Mouse (Mus musculus) hindbrain, embryonic 10.5 days (tissue): ENCODE measurements around the gene Gm28048. TPM values are rescaled to one million over a fixed set of nuclear protein-coding genes. Genes with fewer than 3 reads are reported as not detected.

ENCODE experiments used
- DNase-seq: peaks from one replicate; pipeline ENCODE4 v3.0.0-alpha.2; 2017; ENCODE audit warnings: low spot score
- H3K27ac ChIP-seq: fragments of 300-500 bp; sonication (generic); 2 replicates; pipeline ENCODE4 v1.5.1; 2016; ENCODE audit warnings: mild to moderate bottlenecking, moderate library complexity
- H3K27me3 ChIP-seq: fragments of 300-500 bp; sonication (generic); 2 replicates; pipeline ENCODE4 v1.6.1; 2016; ENCODE audit warnings: mild to moderate bottlenecking; ENCODE audit not compliant: poor library complexity, insufficient read depth, severe bottlenecking
- H3K36me3 ChIP-seq: fragments of 300-500 bp; sonication (generic); 2 replicates; pipeline ENCODE4 v1.6.1; 2016; ENCODE audit warnings: mild to moderate bottlenecking, moderate library complexity
- H3K4me1 ChIP-seq: fragments of 300-500 bp; sonication (generic); replicated peaks from 2 replicates; pipeline ENCODE4 v1.6.1; 2016; ENCODE audit warnings: mild to moderate bottlenecking
- H3K4me3 ChIP-seq: fragments of 300-500 bp; sonication (generic); 2 replicates; pipeline ENCODE4 v1.5.1; 2016; ENCODE audit warnings: mild to moderate bottlenecking, moderate library complexity
- H3K9me3 ChIP-seq: fragments of 300-500 bp; sonication (generic); 2 replicates; pipeline ENCODE4 v1.6.1; 2016; ENCODE audit warnings: mild to moderate bottlenecking, moderate library complexity
- WGBS: fragments of 180-500 bp; shearing (Covaris S2); methylation state at CpG from one replicate; pipeline ENCODE4 v1.1.7; 2016; 5-methylcytosine and 5-hydroxymethylcytosine counted together
- polyA plus RNA-seq: library from polyadenylated mRNA; unstranded; fragments of >200 nt; fragmentation: Nextera tagmentation; extraction: Ambion mirVana; gene quantifications from 2 replicates; pipeline ENCODE4 v1.2.1, GENCODE M21; 2016

Gene Gm28048
- polyA plus RNA-seq, 1 experiment from 2014 or later: 3.3 TPM

GRCm38 (mm10) chr11:22826665-22827064 is 155.2 kb downstream of the Gm28048 start:
- WGBS: 88% methylated on average over 6 of the region's 6 CpGs
- no peaks in the 10 kb centered on the region for H3K36me3 ChIP-seq
- H3K27me3 ChIP-seq: no peaks in the 10 kb centered on the region
- no peak for DNase-seq
- H3K4me3 ChIP-seq: no peak overlapping the region
- peaks cover 10% of the 10 kb centered on the region for H3K4me1 ChIP-seq
- H3K9me3 ChIP-seq: no peaks in the 10 kb centered on the region
- no peak overlapping the region for H3K27ac ChIP-seq

DNA sequence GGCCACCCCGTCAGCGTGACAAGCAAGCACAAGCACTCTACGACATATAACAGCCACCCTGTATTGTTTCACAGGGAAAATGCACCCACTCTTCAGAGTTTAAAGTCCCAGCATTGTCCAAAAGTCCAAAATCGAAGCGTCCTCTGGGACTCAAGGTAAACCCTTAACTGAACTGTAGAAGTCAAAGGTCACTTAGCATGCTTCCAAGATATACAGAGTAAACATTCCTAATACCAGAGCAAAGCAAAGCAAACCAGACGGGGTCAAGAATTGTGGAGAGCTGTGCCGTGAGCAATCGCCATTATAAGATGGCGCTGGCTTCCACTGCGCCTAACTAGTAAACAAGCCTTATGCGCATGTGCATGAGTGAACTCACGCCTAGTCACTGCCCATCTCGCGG is 155.8 kb downstream of the Gm28048 start:
- DNase-seq: no peak
- no peak overlapping the region for H3K4me3 ChIP-seq
- no peak overlapping the region for H3K27ac ChIP-seq
- H3K27me3 ChIP-seq: no peaks in the 10 kb centered on the region
- WGBS: 93% methylated on average over 14 of the region's 14 CpGs
- no peaks in the 10 kb centered on the region for H3K9me3 ChIP-seq
- peaks cover 10% of the 10 kb centered on the region for H3K4me1 ChIP-seq
- no peaks in the 10 kb centered on the region for H3K36me3 ChIP-seq

- no peak overlapping the region for H3K4me3 ChIP-seq
- peaks cover 10% of the 10 kb centered on the region for H3K4me1 ChIP-seq
- no peak overlapping the region for H3K27ac ChIP-seq
- WGBS: 94% methylated on average over 1 of the region's 1 CpGs
- H3K36me3 ChIP-seq: no peaks in the 10 kb centered on the region
- DNase-seq: no peak
- no peaks in the 10 kb centered on the region for H3K27me3 ChIP-seq
- no peaks in the 10 kb centered on the region for H3K9me3 ChIP-seq
Observed at GRCm38 (mm10) chr11:22825548-22825947, 156.3 kb downstream of the Gm28048 start.

GRCm38 (mm10) chr11:22824049-22824705 is 157.7 kb downstream of the Gm28048 start:
- Histone ChIP-seq H3K27ac (no peak overlapping the region), H3K4me1 (peaks cover 4% of the 10 kb centered on the region; the same call in 1 of the 2 replicates), H3K9me3 (no peaks in the 10 kb centered on the region), H3K27me3 (no peaks in the 10 kb centered on the region), H3K4me3 (no peak overlapping the region), H3K36me3 (no peaks in the 10 kb centered on the region)
- whole genome bisulfite sequencing: 80% methylated on average over 9 of the region's 9 CpGs
- DNase-seq: no peak

- Histone ChIP-seq H3K27me3 (no peaks in the 10 kb centered on the region), H3K36me3 (no peaks in the 10 kb centered on the region), H3K27ac (no peak overlapping the region), H3K9me3 (no peaks in the 10 kb centered on the region), H3K4me3 (no peak overlapping the region), H3K4me1 (0 out of 2 replicates have a peak, but pooled peaks cover 7% of the 10 kb centered on the region)
- DNase-seq: no peak
- 82% methylated on average over 3 of the region's 3 CpGs for WGBS
Observed at GRCm38 (mm10) chr11:22821243-22821642, 160.6 kb downstream of the Gm28048 start.

GRCm38 (mm10) chr11:22818371-22818770 is 163.5 kb downstream of the Gm28048 start:
- no peak for DNase-seq
- Histone ChIP-seq H3K4me1 (0 out of 2 replicates have a peak, but pooled peaks cover 3% of the 10 kb centered on the region), H3K4me3 (no peak overlapping the region), H3K9me3 (no peaks in the 10 kb centered on the region), H3K36me3 (no peaks in the 10 kb centered on the region), H3K27ac (no peak overlapping the region), H3K27me3 (no peaks in the 10 kb centered on the region)
- 65% methylated on average over 5 of the region's 5 CpGs for WGBS

GRCm38 (mm10) chr11:22815877-22816276 is 166.0 kb downstream of the Gm28048 start:
- Histone ChIP-seq H3K36me3 (no peaks in the 10 kb centered on the region), H3K27me3 (no peaks in the 10 kb centered on the region), H3K27ac (no peak overlapping the region), H3K4me1 (0 out of 2 replicates have a peak, but pooled peaks cover 3% of the 10 kb centered on the region), H3K9me3 (no peaks in the 10 kb centered on the region), H3K4me3 (no peak overlapping the region)
- DNase-seq: no peak
- WGBS: 83% methylated on average over 7 of the region's 7 CpGs

DNA sequence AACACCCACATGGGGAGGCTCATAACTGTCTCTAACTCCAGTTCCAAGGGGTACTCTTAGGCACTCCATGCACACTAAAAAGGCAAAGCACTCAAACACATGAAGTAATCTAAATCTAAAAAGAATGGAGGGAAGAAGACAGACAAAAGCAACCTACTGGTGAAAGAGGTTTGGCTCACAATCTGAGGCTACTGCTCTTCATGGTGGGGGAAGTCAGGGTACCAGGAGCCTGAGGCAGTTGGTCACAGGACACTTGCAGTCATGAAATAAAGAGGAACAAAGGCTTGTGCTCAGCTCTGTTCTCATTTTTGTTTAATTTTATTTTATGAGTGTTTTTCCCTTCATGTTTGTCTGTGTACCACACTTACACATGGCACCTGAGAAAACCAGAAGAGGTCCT is 166.7 kb downstream of the Gm28048 start:
- H3K27me3 ChIP-seq: no peaks in the 10 kb centered on the region
- no peak overlapping the region for H3K27ac ChIP-seq
- H3K4me3 ChIP-seq: no peak overlapping the region
- DNase-seq: no peak
- H3K36me3 ChIP-seq: no peaks in the 10 kb centered on the region
- no peaks in the 10 kb centered on the region for H3K9me3 ChIP-seq
- H3K4me1 ChIP-seq: 0 out of 2 replicates have a peak, but pooled peaks cover 3% of the 10 kb centered on the region

DNA sequence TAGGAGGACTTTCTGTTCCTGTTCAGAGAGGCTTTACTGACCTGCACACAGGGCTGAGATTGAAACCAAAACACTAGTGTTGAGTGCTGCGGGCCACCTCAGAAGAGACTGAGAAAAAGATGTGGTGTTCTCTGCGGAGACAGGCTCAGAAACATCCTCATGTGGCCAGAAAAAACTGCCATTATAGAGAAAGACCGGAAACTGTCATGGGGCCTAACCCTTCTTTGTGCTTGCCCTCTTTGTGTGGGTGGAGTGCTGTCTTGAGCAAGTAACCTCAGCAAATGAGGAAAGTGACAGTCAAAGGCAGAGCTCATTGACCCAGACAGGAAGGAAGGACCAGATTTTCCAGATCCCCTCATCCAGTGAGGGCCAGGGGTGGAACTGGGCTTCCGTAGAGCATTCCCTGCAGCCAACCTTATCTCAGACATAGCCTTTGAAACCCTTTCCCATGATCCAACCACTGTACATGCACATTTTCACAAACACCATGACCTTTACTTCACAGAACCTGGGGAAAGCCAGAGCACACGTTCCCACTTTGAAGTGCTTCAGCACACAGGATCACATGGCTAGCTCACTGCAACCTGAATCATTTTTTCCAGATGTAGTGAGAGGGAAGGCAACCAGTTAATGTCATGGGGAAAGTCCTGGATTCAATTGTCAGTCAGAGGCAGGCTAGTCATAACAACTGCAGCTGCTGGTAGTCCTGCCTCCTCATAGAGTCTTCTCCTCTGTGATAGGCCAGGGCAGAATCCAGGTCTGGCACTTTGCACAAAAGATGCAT is 167.8 kb downstream of the Gm28048 start:
- H3K4me1 ChIP-seq: 0 out of 2 replicates have a peak, but pooled peaks cover 3% of the 10 kb centered on the region
- H3K4me3 ChIP-seq: no peak overlapping the region
- H3K27ac ChIP-seq: no peak overlapping the region
- H3K27me3 ChIP-seq: no peaks in the 10 kb centered on the region
- DNase-seq: no peak
- H3K9me3 ChIP-seq: no peaks in the 10 kb centered on the region
- 82% methylated on average over 5 of the region's 5 CpGs for WGBS
- no peaks in the 10 kb centered on the region for H3K36me3 ChIP-seq

DNA sequence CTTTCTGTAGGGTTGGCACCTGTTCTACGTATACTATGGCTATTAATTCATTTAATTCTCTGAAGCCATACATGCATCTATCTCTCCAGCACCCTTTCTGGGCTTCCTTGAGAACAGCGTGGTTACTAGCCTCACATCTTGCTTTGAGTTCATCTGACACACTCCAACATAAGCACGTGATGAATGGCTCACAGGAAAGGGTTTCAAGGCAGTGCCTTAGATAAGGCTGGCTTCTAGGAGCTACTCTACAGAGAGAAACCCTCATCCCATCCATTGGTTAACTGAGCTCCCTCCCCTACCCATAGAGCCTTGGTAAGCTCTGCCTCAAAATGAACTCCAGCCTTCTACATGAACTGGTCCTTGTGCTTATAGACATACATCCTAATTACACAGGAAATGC is 168.5 kb downstream of the Gm28048 start:
- Histone ChIP-seq H3K9me3 (no peaks in the 10 kb centered on the region), H3K36me3 (no peaks in the 10 kb centered on the region), H3K4me1 (0 out of 2 replicates have a peak, but pooled peaks cover 3% of the 10 kb centered on the region), H3K27me3 (no peaks in the 10 kb centered on the region), H3K27ac (no peak overlapping the region), H3K4me3 (no peak overlapping the region)
- 83% methylated on average over 3 of the region's 3 CpGs for WGBS
- no peak for DNase-seq

DNA sequence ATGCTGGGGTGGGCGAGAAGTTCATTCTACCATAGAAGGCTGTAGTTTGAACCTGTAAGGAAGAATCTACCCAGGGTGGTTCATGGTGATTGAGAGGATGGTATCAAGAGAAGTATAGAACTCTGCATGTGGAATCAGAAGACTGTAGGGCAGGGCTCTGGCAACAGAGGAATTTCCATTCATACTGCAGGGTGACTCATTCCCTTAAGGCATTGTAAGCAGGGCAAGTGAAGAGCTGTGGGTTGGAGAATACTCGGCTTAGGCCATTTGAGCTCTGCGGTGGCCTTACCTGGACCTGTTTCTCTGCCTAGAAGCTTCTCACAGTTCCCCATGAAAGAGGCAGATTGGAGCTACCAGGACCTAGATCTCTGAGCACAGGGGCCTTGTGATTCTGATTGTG is 170.5 kb downstream of the Gm28048 start:
- Histone ChIP-seq H3K9me3 (no peaks in the 10 kb centered on the region), H3K27me3 (no peaks in the 10 kb centered on the region), H3K4me1 (no peaks in the 10 kb centered on the region), H3K27ac (no peak overlapping the region), H3K4me3 (no peak overlapping the region), H3K36me3 (no peaks in the 10 kb centered on the region)
- no peak for DNase-seq
- 81% methylated on average over 3 of the region's 3 CpGs for WGBS

GRCm38 (mm10) chr11:22809465-22810096 is 172.3 kb downstream of the Gm28048 start:
- 82% methylated on average over 7 of the region's 7 CpGs for WGBS
- DNase-seq: no peak
- H3K27me3 ChIP-seq: no peaks in the 10 kb centered on the region

DNA sequence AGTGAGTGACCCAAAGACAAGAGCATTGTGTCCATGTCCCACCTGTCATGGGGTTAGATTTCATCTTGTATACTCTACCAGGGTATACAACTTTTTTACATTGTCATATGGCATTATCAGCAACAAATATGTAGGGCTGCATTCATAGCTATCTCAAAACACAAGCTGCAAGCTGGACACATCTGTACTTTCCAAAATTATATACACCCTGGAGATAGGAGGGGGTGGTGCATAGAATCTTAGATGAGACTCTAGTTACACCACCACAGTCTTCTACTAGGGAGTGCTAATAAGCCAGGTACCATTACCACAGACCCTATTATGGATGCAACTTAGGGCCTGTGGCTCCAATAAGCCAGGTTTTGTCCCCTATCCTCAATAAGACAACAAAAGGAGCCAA is 173.8 kb downstream of the Gm28048 start:
- no peak overlapping the region for H3K27ac ChIP-seq
- no peaks in the 10 kb centered on the region for H3K9me3 ChIP-seq
- no peak overlapping the region for H3K4me3 ChIP-seq
- no peaks in the 10 kb centered on the region for H3K4me1 ChIP-seq
- no peaks in the 10 kb centered on the region for H3K36me3 ChIP-seq
- H3K27me3 ChIP-seq: no peaks in the 10 kb centered on the region
- no peak for DNase-seq

More at GRCm38 (mm10) chr11:22809465-22810096, 172.3 kb downstream of the Gm28048 start:
- Histone ChIP-seq H3K9me3 (no peaks in the 10 kb centered on the region), H3K36me3 (no peaks in the 10 kb centered on the region), H3K4me1 (no peaks in the 10 kb centered on the region), H3K27ac (no peak overlapping the region), H3K4me3 (no peak overlapping the region)
